Mouse (Mus musculus) heart, embryonic 11.5 days (tissue): Measurements from ENCODE around the gene Pllp. TPM values are rescaled to one million over a fixed set of nuclear protein-coding genes. Genes with fewer than 3 reads are reported as not detected.

ENCODE experiments used
- ATAC-seq: fragments of 200-750 bp; cut with Nextera tagmentation; replicated peaks from 2 replicates; pipeline ENCODE4 v1.8.0; 2017; ENCODE audit warnings: moderate library complexity; ENCODE audit not compliant: insufficient number of reproducible peaks, low FRiP score, low TSS enrichment
- H3K27ac ChIP-seq: fragments of 300-500 bp; sonication (generic); 2 replicates; pipeline ENCODE4 v1.5.1; 2014; ENCODE audit warnings: mild to moderate bottlenecking, low read depth, low read length
- H3K27me3 ChIP-seq: fragments of 300-500 bp; sonication (generic); 2 replicates; pipeline ENCODE4 v1.6.1; 2014; ENCODE audit warnings: mild to moderate bottlenecking, low read length, mixed read lengths; ENCODE audit not compliant: control insufficient read depth, insufficient read depth
- H3K36me3 ChIP-seq: fragments of 300-500 bp; sonication (generic); 2 replicates; pipeline ENCODE4 v1.6.1; 2014; ENCODE audit warnings: mild to moderate bottlenecking, low read length, moderate library complexity, mixed read lengths; ENCODE audit not compliant: control insufficient read depth, insufficient read depth
- H3K4me1 ChIP-seq: fragments of 300-500 bp; sonication (generic); 2 replicates; pipeline ENCODE4 v1.6.1; 2014; ENCODE audit warnings: low read length; ENCODE audit not compliant: control insufficient read depth, insufficient read depth
- H3K4me2 ChIP-seq: fragments of 300-500 bp; sonication (generic); 2 replicates; pipeline ENCODE4 v1.6.1; 2014; ENCODE audit warnings: mild to moderate bottlenecking, moderate library complexity
- H3K4me3 ChIP-seq: fragments of 300-500 bp; sonication (generic); 2 replicates; pipeline ENCODE4 v1.5.1; 2014; ENCODE audit warnings: low read depth, low read length
- H3K9ac ChIP-seq: fragments of 300-500 bp; sonication (generic); 2 replicates; pipeline ENCODE4 v1.6.1; 2014; ENCODE audit warnings: mild to moderate bottlenecking, low read depth, low read length, moderate library complexity
- H3K9me3 ChIP-seq: fragments of 300-500 bp; sonication (generic); replicated peaks from 2 replicates; pipeline ENCODE4 v1.6.1; 2016; ENCODE audit warnings: low read length; ENCODE audit not compliant: control insufficient read depth
- WGBS: fragments of 180-500 bp; shearing (Covaris S2); extraction: QIAGEN DNeasy Blood & Tissue Kit; methylation state at CpG from one replicate; pipeline ENCODE4 v1.1.7; 2014; ENCODE audit not compliant: insufficient replicate concordance; 5-methylcytosine and 5-hydroxymethylcytosine counted together
- polyA plus RNA-seq: library from polyadenylated mRNA; unstranded; fragments of >200 nt; fragmentation: Nextera tagmentation; extraction: Ambion mirVana; gene quantifications from 2 replicates; pipeline ENCODE4 v1.2.1, GENCODE M21; 2014

The Pllp gene
- polyA plus RNA-seq, 1 experiment from 2014 or later: not detected

GRCm38 (mm10) chr8:94649496-94649895 lies 46.6 kb downstream of the Pllp start:
- no peak for ATAC-seq
- 64% methylated on average over 3 of the region's 3 CpGs for WGBS
- Histone ChIP-seq H3K9ac (no peak overlapping the region), H3K9me3 (no peaks in the 10 kb centered on the region), H3K27me3 (no peaks in the 10 kb centered on the region), H3K4me2 (no peak overlapping the region), H3K27ac (no peak overlapping the region), H3K4me3 (no peak overlapping the region), H3K4me1 (no peaks in the 10 kb centered on the region), H3K36me3 (peaks cover 14% of the 10 kb centered on the region)

GRCm38 (mm10) chr8:94646165-94646564 lies 49.9 kb downstream of the Pllp start:
- Histone ChIP-seq H3K9me3 (no peaks in the 10 kb centered on the region), H3K27ac (no peak overlapping the region), H3K4me1 (no peaks in the 10 kb centered on the region), H3K9ac (no peak overlapping the region), H3K27me3 (no peaks in the 10 kb centered on the region), H3K36me3 (peaks cover 17% of the 10 kb centered on the region), H3K4me2 (no peak overlapping the region), H3K4me3 (no peak overlapping the region)
- no peak for ATAC-seq
- WGBS: 88% methylated on average over 3 of the region's 3 CpGs

GRCm38 (mm10) chr8:94645202-94645601 lies 50.9 kb downstream of the Pllp start:
- no peaks in the 10 kb centered on the region for H3K4me1 ChIP-seq
- H3K36me3 ChIP-seq: peaks cover 24% of the 10 kb centered on the region
- H3K4me2 ChIP-seq: no peak overlapping the region
- no peak for ATAC-seq
- H3K4me3 ChIP-seq: no peak overlapping the region
- 57% methylated on average over 1 of the region's 1 CpGs for WGBS
- H3K27ac ChIP-seq: no peak overlapping the region
- H3K9ac ChIP-seq: no peak overlapping the region
- H3K27me3 ChIP-seq: no peaks in the 10 kb centered on the region
- H3K9me3 ChIP-seq: no peaks in the 10 kb centered on the region

GRCm38 (mm10) chr8:94641938-94642337 lies 54.1 kb downstream of the Pllp start:
- Histone ChIP-seq H3K4me1 (no peaks in the 10 kb centered on the region), H3K27me3 (no peaks in the 10 kb centered on the region), H3K27ac (no peak overlapping the region), H3K4me2 (no peak overlapping the region), H3K9me3 (no peaks in the 10 kb centered on the region), H3K36me3 (peaks cover 28% of the 10 kb centered on the region), H3K9ac (no peak overlapping the region), H3K4me3 (no peak overlapping the region)
- no peak for ATAC-seq
- WGBS: 93% methylated on average over 3 of the region's 3 CpGs

- H3K9ac ChIP-seq: no peak overlapping the region
- H3K36me3 ChIP-seq: peaks cover 22% of the 10 kb centered on the region
- WGBS: 91% methylated on average over 2 of the region's 2 CpGs
- no peak overlapping the region for H3K4me3 ChIP-seq
- H3K4me2 ChIP-seq: no peak overlapping the region
- H3K4me1 ChIP-seq: no peaks in the 10 kb centered on the region
- no peak for ATAC-seq
- H3K27ac ChIP-seq: no peak overlapping the region
- no peaks in the 10 kb centered on the region for H3K27me3 ChIP-seq
- H3K9me3 ChIP-seq: no peaks in the 10 kb centered on the region
Observed at GRCm38 (mm10) chr8:94641183-94641582, 54.9 kb downstream of the Pllp start.

GRCm38 (mm10) chr8:94634211-94634610 lies 61.9 kb downstream of the Pllp start:
- H3K9me3 ChIP-seq: no peaks in the 10 kb centered on the region
- no peaks in the 10 kb centered on the region for H3K27me3 ChIP-seq
- no peak overlapping the region for H3K27ac ChIP-seq
- ATAC-seq: no peak
- H3K9ac ChIP-seq: no peak overlapping the region
- no peak overlapping the region for H3K4me2 ChIP-seq
- peaks cover 13% of the 10 kb centered on the region for H3K36me3 ChIP-seq
- H3K4me1 ChIP-seq: no peaks in the 10 kb centered on the region
- no peak overlapping the region for H3K4me3 ChIP-seq

- H3K9ac ChIP-seq: no peak overlapping the region
- H3K4me1 ChIP-seq: no peaks in the 10 kb centered on the region
- 75% methylated on average over 2 of the region's 2 CpGs for WGBS
- no peaks in the 10 kb centered on the region for H3K27me3 ChIP-seq
- H3K4me2 ChIP-seq: no peak overlapping the region
- ATAC-seq: no peak
- H3K9me3 ChIP-seq: no peaks in the 10 kb centered on the region
- peaks cover 13% of the 10 kb centered on the region for H3K36me3 ChIP-seq
- H3K27ac ChIP-seq: no peak overlapping the region
- no peak overlapping the region for H3K4me3 ChIP-seq
Observed at GRCm38 (mm10) chr8:94633564-94634194, 62.4 kb downstream of the Pllp start.

Other genes with a start within 250 kb of the Pllp start
- 7.6 and 8.1 TPM in 2 replicates for gene Cpne2, start 163.3 kb downstream of the Pllp start, polyA plus RNA-seq
- 23.2 and 25.9 TPM in 2 replicates for gene Rspry1, start 94.3 kb downstream of the Pllp start, polyA plus RNA-seq
- 44.3 and 45.6 TPM in 2 replicates for gene Fam192a, start 94.3 kb downstream of the Pllp start, polyA plus RNA-seq
- 44.2 and 65.2 TPM in 2 replicates for gene Arl2bp, start 29.7 kb downstream of the Pllp start, polyA plus RNA-seq
- gene Ccl22, start 49.3 kb upstream of the Pllp start, polyA plus RNA-seq: not detected in 2 replicates
- gene Cx3cl1, start 75.7 kb upstream of the Pllp start, polyA plus RNA-seq: 8.8 and 11.2 TPM in 2 replicates
- gene Ccl17, start 114.2 kb upstream of the Pllp start, polyA plus RNA-seq: 0.69 TPM in 1 of 2 replicates, not detected in the other
- gene Coq9, start 142.0 kb upstream of the Pllp start, polyA plus RNA-seq: 125 and 126 TPM in 2 replicates
- gene Ciapin1, start 142.1 kb upstream of the Pllp start, polyA plus RNA-seq: 97.0 and 97.5 TPM in 2 replicates
- gene Polr2c, start 161.2 kb upstream of the Pllp start, polyA plus RNA-seq: 141 and 143 TPM in 2 replicates
- gene Dok4, start 180.1 kb upstream of the Pllp start, polyA plus RNA-seq: 46.2 and 57.7 TPM in 2 replicates
- 22.8 and 24.8 TPM in 2 replicates for gene Ccdc102a, start 221.8 kb upstream of the Pllp start, polyA plus RNA-seq
- gene Adgrg5, start 227.4 kb upstream of the Pllp start, polyA plus RNA-seq: 0.10 and 0.47 TPM in 2 replicates